Mouse (Mus musculus): ENCODE measurements around the gene Cntn2.

Gene Cntn2

DNA sequence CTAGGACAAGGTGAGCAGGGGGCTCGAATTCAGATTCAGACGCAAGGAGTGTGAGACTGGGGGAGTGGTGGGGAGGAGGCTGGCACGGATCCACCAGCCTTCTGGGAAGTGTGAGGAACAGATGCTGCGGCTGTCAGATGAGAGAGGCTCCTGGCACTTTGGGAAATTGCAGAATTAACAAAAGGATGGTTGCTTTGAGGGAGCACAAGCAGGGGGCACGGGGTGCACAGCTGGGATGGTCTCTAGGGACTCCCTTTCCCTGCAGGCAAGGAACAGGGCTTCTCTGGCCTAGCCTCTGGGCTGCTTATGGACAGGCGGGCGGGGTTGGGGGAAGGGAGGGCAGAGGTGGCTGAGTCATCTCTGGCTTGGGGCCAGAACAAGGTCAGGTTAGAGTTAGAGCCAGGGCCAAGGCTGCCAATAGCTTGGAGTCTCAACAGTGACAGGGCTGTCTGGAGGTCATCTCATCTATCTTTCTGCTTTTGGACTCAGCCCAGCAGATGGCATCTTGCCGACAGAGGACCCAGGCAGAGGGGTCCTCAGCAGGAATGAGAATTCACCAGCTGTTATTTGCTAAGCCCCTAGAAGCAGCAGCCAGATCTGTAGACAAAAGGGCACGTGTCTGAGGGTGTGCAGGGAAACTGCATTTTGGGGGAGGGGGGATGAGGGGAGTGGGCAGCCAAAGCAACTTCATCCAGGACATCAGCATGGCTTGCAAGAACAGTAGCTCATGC, 15.0 kb upstream of the Cntn2 start:
- CTCF ChIA-PET: no interaction called here

DNA sequence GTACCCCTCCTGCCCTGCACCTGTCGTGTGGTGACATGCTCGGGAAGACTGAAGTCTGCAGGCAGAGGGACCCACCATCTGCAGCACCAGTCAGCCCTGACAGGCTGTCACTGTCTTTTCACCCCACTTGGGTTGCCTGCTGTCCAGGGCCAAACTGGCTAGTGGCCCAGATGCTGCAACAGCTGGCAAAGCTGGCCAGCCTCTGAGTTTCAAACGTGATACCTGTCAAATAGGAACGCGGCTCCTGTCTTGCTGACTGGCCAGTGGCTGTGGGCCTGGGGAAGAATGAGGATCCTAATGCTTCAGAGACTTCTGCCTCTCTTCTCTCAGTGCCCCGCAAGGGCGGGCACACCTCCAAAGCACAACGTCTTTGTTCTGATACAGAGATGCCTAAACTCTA, 733 bp upstream of the Cntn2 start:
- CTCF ChIA-PET: no interaction called here

DNA sequence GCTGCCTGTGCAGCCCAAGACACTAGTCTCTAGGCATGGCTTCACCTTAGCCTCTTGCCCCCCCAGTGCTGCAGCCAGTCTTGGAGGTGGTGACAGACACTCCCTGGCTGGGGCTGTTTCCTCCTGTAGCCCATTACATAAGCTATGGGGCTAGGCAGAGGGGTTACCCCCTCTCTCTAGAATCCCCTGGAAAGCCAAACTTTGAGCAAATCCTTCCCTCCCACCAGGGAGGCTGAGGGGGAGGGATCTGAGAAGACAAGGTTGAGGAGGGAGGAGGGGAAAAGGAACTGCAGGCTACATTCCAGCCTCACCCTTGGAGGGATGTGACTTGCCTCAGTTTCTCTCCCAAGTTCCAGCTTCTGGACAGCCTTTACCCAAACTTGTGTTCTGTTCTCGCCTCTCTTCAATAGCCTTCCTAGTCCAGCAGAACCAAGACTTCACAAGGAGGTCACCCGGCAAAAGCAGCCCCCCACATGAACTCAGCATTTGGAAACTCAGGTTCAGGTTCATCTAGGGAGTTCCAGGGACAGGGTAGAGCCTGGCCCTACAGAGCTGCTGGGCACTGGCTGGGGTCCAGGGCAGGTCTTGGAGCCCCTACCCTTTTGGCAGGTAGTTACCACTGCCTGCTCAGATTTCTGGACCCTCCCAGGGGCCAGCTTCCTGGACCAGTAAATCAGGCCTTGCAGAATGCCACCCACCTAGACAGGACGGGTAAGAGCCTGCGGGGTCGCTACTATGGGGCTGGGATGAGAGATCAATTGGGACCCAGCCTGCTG, 1.0 kb downstream of the Cntn2 start:
- CTCF ChIA-PET: no interaction called here

DNA sequence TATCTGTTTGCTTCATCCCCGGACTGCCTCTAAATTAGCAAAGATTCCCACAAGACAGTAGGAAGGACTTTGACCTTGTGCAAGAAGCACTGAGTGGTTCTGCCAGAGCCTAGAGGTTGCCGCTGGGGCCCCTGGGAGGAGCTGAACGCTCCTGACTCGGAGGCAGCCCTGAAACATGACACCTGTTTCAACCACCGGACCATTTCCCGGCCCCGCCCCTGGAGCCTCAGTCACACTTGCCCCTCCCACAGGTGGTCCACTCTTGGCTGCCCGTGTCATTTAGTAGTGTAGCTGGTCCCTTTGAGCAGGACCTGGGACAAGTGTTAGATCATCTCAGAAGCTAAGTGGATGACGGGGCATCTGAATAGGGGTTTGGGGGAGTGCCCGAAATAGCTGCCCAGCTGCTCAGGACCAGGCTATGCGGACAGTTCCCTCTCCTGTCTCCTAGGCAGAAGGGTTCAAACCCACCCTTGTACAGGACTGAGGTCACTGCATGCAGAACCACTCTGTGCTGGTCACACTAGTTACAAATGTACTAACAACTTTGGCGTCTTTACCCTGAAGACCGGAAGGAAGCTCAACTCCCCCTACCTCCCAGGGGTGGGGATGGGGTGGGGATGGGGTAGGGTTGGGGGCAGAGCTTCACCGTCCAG, 1.8 kb downstream of the Cntn2 start:
- CTCF ChIA-PET: no interaction called here

DNA sequence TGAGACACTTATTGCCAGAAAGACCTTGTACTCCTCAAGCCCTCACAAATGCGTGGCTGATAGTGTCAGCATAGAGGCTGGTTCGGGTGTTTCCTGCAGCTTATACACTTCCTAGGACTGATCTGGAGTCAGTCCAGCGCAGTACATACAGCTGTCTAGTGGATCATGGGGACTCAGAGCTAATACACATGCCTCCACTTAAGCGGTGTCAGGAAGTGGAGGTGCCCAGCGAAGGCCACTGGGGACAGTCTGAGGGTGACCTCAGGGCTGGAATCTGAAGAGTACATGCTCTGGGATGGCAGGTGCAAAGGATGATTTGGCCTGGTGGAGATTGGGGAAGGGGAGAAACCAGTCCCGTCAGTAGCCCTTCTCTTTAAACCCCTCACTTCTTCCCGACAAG, 2.4 kb downstream of the Cntn2 start:
- CTCF ChIA-PET: no interaction called here

DNA sequence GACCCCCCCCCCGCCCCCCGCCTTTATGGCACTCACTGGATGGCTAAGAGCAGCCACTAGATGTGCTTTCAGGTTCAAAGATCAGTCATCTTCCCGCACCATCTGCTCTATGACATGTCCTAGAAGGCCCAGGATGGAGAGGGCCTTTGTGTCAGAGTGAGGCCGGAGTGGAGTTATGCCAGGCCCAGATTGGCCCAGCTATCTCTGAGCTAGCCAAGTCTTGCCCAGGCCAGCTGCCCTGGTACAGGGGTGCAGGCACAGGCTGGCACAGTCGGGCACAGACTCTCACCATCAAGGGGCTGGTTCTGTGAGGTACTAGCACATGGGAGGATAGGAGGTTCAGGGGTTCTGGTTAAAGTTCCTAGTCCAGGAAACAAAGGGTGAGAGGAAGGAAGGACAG, 5.3 kb downstream of the Cntn2 start:
- CTCF ChIA-PET: no interaction called here

DNA sequence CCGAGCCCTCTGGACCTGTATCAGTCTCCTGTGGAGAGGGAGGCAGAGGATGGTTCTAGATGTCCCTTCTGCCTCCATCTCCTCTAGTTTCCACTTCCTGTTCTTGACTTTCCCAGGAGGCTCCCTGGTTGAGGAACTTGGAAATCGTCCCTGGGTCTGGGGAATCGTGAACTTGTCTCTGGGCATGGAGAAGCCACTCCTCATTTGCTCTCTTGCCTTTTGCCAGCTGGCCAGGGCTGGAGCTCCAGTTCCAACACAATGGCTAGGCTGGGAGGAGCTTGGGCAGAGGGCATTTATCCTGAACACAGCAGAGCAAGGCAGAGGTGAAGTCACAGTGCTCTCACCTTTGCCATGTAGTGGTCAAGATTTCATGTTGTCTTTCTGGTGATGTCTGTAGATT, 6.6 kb downstream of the Cntn2 start:
- CTCF ChIA-PET: no interaction called here

DNA sequence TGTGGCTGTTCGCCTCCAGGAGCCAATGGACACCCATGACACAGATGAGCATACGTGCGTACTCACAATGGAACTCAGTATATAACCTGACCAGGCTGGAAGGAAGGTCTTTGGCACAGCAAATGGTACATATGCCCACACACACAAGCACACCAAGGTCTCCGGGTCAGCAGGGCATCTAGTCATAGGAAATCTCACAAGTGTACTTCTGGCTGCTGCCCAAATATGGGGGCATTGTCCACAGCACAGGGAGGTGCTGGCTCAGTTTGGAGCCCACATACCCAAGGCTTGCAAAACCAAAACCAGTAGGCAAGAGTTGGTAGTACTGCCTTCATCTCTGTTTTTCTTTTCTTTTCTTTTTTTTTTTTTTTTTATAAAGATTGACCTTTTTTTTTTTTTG, 7.5 kb downstream of the Cntn2 start:
- CTCF ChIA-PET: no interaction called here

DNA sequence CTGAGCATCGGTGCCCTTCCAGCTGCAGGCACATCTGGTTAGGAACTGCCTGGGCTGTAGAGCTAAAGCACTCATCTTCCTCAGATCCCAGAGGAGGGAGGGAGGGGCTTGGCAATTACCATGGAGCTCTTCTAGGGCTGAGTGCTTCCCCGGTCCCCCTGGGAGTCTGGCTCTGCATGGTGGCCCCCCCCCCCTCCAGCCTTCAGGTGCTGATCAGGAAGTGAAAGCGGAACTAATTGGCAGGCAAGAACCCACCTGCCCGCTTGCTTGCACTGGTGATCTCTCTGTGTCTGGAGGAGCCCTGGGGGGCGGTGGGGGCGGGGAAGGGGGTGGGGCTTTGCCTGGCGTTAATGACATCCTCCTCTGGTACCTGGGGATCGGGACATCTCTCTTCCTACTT, 9.2 kb downstream of the Cntn2 start:
- CTCF ChIA-PET: no interaction called here

DNA sequence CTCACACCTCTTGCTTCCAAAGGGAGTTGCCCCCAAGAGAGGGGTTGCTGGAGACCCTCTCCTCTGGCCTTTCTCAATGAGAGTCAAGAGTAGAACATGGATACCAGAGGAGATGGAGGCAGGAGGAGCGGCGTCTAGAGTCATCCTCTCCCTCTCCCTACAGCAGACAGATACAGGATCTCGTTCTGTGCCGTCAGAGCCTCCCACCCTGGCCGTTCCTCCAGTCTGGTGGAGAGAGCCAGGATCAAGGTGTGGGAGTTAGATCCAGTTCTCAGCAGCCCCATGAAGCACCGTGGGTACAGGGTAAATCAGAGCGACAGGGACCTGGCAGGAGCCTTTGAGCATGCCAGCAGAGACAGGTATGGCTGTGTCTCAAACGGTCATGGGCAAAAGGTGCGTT, 10.5 kb downstream of the Cntn2 start:
- CTCF ChIA-PET: no interaction called here

DNA sequence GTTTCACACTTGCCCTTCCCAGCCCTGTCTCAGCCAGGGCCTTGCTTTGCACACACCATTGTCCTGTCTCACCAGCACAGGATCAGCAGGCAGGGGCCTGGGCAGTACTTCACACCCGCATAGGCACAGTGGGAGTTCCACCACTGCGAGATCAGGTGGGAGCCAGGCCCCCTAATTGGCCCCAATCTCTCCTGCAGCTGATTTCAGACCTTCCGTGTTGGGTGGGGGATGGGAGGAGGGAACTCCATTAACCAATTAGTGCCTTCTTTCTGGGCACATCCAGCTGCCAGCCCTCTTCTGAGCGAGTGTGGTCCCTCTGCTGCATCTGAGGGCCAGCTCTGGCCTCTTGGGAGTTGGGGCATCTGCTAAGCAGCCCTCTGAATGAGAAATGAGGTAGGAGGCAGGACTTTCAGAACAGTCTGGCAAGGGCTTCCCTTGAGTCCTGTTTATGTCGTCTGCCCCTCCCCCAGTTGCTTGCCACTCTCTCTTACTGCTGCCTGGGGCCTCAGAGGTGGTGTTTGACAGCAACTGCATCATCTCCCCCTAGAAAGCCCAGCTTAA, 12.3 kb downstream of the Cntn2 start:
- CTCF ChIA-PET: no interaction called here

DNA sequence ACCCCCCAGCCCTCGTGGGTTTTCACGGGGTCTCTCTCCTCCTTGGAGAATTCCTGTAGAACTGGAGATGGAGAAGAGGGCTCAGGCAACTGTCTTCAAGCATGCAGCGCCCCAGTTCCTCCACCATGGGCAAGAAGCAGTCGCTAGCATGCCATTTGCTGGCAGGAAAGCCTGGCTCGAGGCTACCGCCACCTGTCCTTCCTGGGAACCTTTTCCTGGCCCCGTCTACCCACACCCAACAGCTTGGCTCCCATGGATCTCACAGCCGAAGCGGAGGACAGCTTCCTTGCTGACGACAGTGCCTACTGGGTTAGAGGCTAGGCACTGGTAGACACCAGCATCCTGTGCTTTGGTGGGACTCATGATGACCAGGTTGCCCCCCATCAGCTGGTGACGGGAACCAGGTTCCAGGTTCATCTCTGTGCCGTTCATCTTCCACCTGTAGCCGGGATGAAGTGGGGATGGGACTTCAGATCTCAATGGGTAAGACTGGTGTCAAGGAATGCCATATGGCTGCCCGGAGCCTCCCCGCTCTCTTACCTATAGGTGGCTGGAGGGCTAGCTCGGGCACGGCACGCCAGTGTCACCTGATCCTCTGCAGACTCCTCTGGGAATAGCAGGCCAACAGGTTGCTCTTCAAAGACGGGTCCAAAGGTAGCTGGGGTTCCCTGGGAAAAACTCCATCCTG, 14.3 kb downstream of the Cntn2 start:
- CTCF ChIA-PET: interaction anchor here (0.7 kb wide), 1 partner anchor 15 kb away, joined by 3 read pairs; no protein-coding TSS in a partner anchor

DNA sequence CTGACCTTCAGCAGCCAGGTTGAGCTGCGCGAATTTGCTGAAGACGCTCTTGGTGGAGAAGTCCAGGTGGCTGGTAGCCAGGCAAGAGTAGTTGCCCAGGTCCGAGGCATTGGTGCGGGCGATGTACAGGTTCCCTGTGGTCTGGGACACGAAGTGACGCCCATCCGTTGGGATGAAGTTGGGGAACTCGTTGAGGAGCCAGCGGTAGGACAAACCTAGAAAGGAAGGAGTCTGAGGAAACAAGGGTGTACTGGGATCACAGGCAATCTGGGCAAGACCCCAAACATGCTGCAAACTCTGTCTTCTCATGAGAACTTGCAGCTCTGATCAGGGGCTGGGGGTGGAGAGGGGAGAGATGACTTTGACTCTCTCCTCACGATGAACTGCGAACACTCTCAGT, 15.0 kb downstream of the Cntn2 start:
- CTCF ChIA-PET: no interaction called here

DNA sequence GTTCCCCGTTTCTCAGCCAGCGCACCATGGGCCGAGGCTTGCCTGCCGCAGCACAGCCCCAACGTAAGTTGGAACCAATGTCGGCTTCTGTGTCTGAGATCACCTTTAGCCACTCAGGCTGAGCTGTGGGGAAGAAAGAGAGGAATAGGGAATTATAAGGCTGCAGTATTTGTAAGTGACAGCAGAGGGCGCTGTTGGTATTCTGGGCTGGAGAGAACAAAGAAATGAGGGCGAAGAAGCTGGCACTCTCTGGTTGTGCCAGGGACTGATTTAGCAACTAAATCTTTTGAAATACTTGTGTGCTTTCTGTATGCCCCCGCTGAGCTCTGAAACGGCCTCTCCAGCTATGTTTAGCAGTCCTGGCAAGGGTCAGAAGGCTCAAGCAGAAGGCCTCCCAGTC, 17.2 kb downstream of the Cntn2 start:
- CTCF ChIA-PET: interaction anchor here (0.6 to 1.2 kb wide), 5 partner anchors 28 to 1596 kb away, joined by 3 to 11 read pairs (median 3); no protein-coding TSS in a partner anchor

DNA sequence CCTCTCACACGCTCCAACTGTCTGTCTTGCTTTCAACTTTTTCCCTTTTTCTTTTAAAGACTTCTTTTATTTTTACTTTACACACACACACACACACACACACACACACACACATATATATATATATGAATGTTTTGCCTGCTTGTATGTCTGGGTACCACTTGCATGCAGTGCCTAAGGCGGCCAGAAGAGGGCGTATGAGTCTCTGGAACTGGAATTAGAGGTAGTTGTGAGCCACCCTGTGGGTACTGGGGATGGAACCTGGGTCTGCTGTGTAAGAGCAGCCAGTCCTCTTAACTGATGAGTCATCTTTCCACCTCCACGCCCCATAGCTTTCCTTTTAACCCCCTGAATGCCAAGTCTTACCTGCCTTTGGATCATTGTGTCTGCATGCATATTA, 19.1 kb downstream of the Cntn2 start:
- CTCF ChIA-PET: interaction anchor here (0.5 to 1.0 kb wide), 2 partner anchors 27 to 71 kb away, joined by 3 read pairs; no protein-coding TSS in a partner anchor

DNA sequence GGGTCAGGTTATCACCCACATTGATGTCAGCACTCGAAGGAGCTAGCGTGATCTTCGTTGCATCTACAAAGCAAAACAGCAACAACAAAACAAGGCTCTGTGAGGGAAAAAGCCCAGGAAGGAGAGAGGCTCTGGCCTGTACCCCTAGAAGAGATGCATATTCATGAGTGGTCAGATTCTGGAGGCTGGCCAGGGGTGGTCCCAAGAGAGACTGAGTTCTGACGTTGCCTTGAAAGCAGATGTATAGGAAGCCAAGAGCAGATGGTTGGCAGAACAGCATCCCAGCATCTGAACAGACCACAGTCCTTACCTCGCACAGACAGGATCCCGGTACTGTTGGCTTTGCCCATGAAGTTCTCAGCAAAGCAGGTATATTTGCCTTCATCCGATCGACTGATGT, 20.0 kb downstream of the Cntn2 start:
- CTCF ChIA-PET: no interaction called here

DNA sequence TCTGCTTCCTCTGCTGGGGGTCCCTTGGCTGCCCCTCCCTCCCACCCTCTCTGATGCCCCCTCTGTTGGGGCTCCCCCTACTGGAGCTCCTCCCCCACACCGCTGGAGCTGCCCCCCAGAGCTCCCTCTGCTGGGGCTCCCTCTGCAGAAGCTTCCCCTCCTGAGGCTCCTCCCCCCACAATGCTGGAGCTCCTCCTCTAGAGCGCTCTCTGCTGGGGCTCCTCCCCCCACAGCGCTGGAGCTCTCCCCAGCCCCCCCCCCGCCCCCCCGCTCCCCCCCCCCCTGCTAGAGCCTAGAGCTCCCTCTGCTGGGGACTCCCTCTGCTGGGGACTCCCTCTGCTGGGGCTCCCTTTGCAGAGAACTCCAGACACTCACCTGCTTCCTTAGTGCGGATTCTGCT, 22.3 kb downstream of the Cntn2 start:
- CTCF ChIA-PET: interaction anchor here (0.7 kb wide), 1 partner anchor 69 kb away, joined by 3 read pairs; no protein-coding TSS in a partner anchor

DNA sequence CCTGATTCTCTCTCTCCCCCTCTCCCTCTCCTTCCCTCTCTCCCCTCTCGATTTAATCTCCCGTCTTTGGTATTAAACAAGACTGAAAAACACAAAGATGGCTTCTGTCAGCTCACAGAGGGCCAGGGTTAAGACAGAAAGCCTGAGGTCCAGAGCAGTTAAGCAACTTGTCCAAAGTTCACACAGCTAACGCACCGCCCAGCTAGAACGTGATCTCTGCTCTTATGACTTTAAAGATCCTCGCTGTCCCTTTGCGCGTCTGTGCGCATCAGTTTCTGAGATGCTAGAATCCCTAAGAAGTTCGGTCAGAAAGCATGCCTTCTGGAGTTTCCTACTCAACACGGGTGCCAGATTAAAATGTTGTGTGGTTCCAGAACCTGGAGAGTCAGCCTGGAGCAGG, 23.3 kb downstream of the Cntn2 start:
- CTCF ChIA-PET: no interaction called here

DNA sequence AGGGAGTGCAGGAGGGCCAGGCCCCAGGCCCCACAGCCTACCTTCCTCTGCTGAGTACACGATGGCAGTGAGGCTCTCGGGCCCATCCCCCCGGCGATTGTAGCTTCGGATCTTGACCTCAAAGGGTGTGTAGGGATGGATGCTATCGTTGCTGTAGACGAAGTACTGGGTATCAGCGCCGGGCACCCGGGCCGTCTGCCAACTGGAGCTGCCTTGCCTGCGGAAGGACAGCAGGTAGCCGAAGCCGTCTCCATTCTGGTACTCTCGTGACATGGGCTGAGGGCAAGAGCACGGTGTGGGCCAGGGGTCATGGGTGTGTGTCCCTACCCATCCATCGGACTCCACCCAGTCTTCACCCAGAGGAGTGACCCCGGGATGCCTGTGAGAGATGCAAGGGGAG, 24.4 kb downstream of the Cntn2 start:
- CTCF ChIA-PET: no interaction called here

DNA sequence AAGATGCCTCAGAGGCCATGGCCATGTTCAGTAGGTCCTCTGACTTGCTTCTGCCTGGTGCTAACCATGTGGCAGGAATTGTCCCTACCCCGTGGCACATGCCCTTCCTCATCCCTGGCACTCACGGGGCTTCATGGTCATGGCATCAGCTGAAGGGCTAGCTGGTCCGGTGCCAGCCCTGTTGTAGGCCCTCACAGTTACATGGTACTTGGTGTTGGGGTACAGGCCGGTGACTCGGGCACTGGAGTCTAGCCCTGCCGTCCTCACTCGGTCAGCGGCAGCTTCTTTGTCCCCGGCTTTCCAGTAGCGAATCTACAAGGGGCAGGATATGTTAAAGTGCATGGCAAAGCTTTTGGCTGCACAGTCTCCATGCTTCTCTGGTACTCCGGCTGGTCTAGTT, 26.3 kb downstream of the Cntn2 start:
- CTCF ChIA-PET: no interaction called here

DNA sequence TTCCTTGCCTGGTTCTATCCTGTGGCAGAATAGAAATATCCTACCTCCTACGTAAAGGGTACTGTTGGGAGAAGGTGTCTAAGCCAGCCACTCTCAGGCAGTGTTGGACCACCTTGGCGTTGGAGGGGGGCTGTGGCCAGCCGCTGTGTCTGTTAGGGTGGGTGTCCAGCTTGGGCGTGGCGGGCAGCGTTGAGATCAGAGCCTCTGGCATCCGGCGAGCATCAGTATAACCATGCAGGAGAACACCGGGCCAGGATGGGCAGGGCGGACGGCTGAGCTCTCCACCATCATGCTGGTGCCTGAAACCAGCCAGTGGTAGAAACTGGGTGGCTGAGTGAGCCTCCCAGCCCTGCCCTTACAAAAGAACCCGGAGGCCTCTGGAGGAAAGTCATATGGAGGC, 27.7 kb downstream of the Cntn2 start:
- CTCF ChIA-PET: no interaction called here

DNA sequence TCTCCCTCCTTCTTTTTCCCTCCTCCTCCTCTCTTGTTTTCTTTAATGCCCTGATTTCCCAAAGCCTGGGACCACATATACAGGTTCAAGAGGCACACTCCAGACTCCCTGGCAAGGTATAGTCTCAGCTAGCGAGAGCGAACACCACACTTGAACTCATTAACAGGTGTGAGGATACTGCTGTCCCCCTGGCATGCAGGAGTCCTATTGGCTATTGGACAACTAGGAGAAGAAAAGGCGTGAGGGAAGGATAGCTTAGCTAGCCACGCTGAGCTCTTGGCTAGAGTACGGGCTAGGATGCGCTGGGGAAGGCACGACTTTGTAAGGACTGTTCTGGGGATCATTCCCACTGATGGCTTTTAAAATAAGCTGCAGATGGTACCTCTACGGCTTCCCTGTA, 30.9 kb downstream of the Cntn2 start:
- CTCF ChIA-PET: no interaction called here
